Mouse (Mus musculus) limb, embryonic 13.5 days (tissue): ENCODE data around the gene Frmd4a. TPM values are rescaled to one million over a fixed set of nuclear protein-coding genes. Genes with fewer than 3 reads are reported as not detected.

Experiments
- ATAC-seq: fragments of 200-750 bp; cut with Nextera tagmentation; 2 replicates; pipeline ENCODE4 v1.8.0; 2017; ENCODE audit warnings: low read depth, moderate number of reproducible peaks, moderate TSS enrichment; ENCODE audit not compliant: low FRiP score
- H3K27ac ChIP-seq: fragments of 300-500 bp; sonication (generic); 2 replicates; pipeline ENCODE4 v1.5.1; 2015; ENCODE audit warnings: inconsistent platforms, mild to moderate bottlenecking, moderate library complexity
- H3K27me3 ChIP-seq: fragments of 300-500 bp; sonication (generic); 2 replicates; pipeline ENCODE4 v1.6.1; 2015; ENCODE audit warnings: mild to moderate bottlenecking, inconsistent platforms
- H3K36me3 ChIP-seq: fragments of 300-500 bp; sonication (generic); 2 replicates; pipeline ENCODE4 v1.6.1; 2015; ENCODE audit warnings: inconsistent platforms, mild to moderate bottlenecking, moderate library complexity
- H3K4me1 ChIP-seq: fragments of 300-500 bp; sonication (generic); 2 replicates; pipeline ENCODE4 v1.6.1; 2015; ENCODE audit warnings: inconsistent platforms
- H3K4me2 ChIP-seq: fragments of 300-500 bp; sonication (generic); replicated peaks from 2 replicates; pipeline ENCODE4 v1.6.1; 2015; ENCODE audit warnings: inconsistent platforms, mild to moderate bottlenecking, moderate library complexity
- H3K4me3 ChIP-seq: fragments of 300-500 bp; sonication (generic); 2 replicates; pipeline ENCODE4 v1.5.1; 2015; ENCODE audit warnings: moderate library complexity, mild to moderate bottlenecking, inconsistent platforms
- H3K9ac ChIP-seq: fragments of 300-500 bp; sonication (generic); 2 replicates; pipeline ENCODE4 v1.6.1; 2015; ENCODE audit warnings: mild to moderate bottlenecking, inconsistent platforms
- H3K9me3 ChIP-seq: fragments of 300-500 bp; sonication (generic); 2 replicates; pipeline ENCODE4 v1.6.1; 2016; ENCODE audit warnings: inconsistent platforms
- WGBS: fragments of 180-500 bp; shearing (Covaris S2); methylation state at CpG from one replicate; pipeline ENCODE4 v1.1.7; 2015; 5-methylcytosine and 5-hydroxymethylcytosine counted together
- polyA plus RNA-seq: library from polyadenylated mRNA; unstranded; fragments of >200 nt; fragmentation: Nextera tagmentation; extraction: Ambion mirVana; gene quantifications from 2 replicates; pipeline ENCODE4 v1.2.1, GENCODE M21; 2015

Frmd4a gene
- polyA plus RNA-seq, 1 experiment from 2014 or later, result 68.1 TPM

GRCm38 (mm10) chr2:4492485-4493481 lies 475.3 kb downstream of the Frmd4a start:
- peaks cover 44% of the 10 kb centered on the region for H3K36me3 ChIP-seq
- H3K9ac ChIP-seq, result no peak overlapping the region
- no peak overlapping the region for H3K4me3 ChIP-seq
- H3K27ac ChIP-seq, result peak overlapping the region; percentile 72
- H3K4me1 ChIP-seq, result peaks cover 42% of the 10 kb centered on the region
- no peaks in the 10 kb centered on the region for H3K27me3 ChIP-seq
- no peaks in the 10 kb centered on the region for H3K9me3 ChIP-seq
- WGBS, result 36% methylated on average over 20 of the region's 20 CpGs
- ATAC-seq, result peak; percentile 60
- H3K4me2 ChIP-seq, result no peak overlapping the region; the same call in 1 of the 2 replicates

GRCm38 (mm10) chr2:4494478-4494877 lies 477.0 kb downstream of the Frmd4a start:
- ATAC-seq, result no peak
- no peak overlapping the region for H3K27ac ChIP-seq
- H3K9ac ChIP-seq, result no peak overlapping the region
- WGBS, result 76% methylated on average over 2 of the region's 2 CpGs
- H3K4me2 ChIP-seq, result no peak overlapping the region
- no peaks in the 10 kb centered on the region for H3K27me3 ChIP-seq
- no peak overlapping the region for H3K4me3 ChIP-seq
- H3K9me3 ChIP-seq, result no peaks in the 10 kb centered on the region
- H3K36me3 ChIP-seq, result peaks cover 47% of the 10 kb centered on the region
- peaks cover 39% of the 10 kb centered on the region for H3K4me1 ChIP-seq

DNA sequence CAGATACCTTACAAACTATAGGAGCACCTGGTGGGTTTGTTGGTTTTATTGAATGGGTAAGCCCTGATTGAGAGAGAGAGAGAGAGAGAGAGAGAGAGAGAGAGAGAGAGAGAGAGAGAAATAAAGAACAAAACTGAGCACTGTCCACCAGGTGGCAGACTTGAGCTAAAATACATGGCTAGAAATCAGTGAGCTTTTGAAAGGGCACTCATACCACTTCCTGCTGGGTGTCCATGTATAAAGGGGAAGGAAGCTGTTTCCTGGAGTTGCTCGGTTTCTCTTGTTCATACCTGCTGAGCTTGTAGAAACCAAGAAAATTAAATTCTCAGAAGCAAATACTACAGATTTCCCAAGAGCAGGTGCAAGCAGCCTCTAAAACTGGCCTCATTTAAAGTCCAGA lies 481.7 kb downstream of the Frmd4a start:
- ATAC-seq, result no peak
- peaks cover 64% of the 10 kb centered on the region for H3K36me3 ChIP-seq

DNA sequence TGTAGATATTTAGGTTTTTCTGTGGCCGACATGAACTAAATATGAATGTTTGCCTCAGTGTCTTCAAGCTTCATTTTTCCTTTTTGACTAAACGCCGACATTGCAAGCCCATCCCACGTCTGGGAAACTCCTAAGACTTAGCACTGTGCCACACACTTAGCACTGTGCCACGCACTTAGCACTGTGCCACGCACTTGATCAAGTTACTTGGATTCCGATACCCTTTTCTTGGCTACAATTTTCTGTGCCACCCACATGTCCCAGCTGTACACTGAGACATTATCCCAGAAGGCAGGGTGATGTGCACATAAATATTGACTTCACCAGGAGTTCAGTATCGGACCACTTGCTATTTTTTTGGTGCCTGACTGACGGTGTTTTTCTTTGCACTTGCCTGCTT lies 482.4 kb downstream of the Frmd4a start:
- no peaks in the 10 kb centered on the region for H3K4me1 ChIP-seq
- H3K4me2 ChIP-seq, result no peak overlapping the region
- H3K4me3 ChIP-seq, result no peak overlapping the region
- no peak overlapping the region for H3K9ac ChIP-seq
- peaks cover 65% of the 10 kb centered on the region for H3K36me3 ChIP-seq
- 94% methylated on average over 9 of the region's 9 CpGs for WGBS
- no peak for ATAC-seq
- no peak overlapping the region for H3K27ac ChIP-seq
- no peaks in the 10 kb centered on the region for H3K9me3 ChIP-seq
- no peaks in the 10 kb centered on the region for H3K27me3 ChIP-seq

More for the DNA sequence above, 481.7 kb downstream of the Frmd4a start:
- H3K27me3 ChIP-seq, result no peaks in the 10 kb centered on the region
- no peaks in the 10 kb centered on the region for H3K9me3 ChIP-seq
- H3K4me3 ChIP-seq, result no peak overlapping the region
- WGBS, result 6% methylated on average over 1 of the region's 1 CpGs
- H3K4me2 ChIP-seq, result no peak overlapping the region
- no peak overlapping the region for H3K9ac ChIP-seq
- no peaks in the 10 kb centered on the region for H3K4me1 ChIP-seq
- H3K27ac ChIP-seq, result no peak overlapping the region

DNA sequence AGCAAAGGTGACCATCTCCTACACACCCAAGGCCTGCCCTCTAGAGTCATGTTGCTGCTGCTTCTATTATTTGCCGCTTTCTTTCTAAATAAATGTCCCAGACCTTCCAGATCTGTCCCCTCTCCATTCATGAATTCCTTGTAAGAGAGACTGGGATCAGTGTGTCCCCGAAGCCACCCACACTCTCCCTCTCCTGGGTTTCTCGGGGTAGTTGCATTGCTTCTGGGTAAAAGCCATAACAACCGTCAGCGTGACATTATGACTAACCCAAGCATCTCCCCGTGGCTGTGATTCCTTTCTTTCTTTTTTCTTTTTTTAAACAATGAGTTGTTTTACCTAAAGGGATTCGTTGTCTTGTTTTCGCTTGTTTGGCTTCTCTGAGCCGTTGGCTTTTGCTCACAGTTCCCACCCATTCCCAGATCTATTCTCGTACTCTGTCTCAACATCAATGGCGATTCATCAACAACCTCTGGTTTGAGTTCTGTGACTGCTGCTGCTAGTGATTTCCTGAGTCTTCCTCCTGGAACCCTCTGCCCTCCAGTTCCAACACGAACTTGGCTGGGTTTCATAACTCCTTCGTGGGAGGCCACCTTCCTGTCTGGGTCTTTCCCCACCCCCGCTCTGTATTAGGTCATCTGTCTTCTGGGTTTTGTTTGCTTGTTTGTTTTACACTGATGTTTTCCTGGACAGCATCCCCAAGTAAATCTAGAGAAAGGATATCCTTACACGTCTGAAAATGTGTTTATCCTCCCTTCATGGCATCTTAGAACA lies 483.9 kb downstream of the Frmd4a start:
- H3K9me3 ChIP-seq, result no peaks in the 10 kb centered on the region
- WGBS, result 77% methylated on average over 15 of the region's 15 CpGs
- ATAC-seq, result no peak
- no peaks in the 10 kb centered on the region for H3K4me1 ChIP-seq
- no peak overlapping the region for H3K27ac ChIP-seq
- H3K27me3 ChIP-seq, result no peaks in the 10 kb centered on the region
- no peak overlapping the region for H3K9ac ChIP-seq
- H3K4me3 ChIP-seq, result no peak overlapping the region
- H3K4me2 ChIP-seq, result no peak overlapping the region
- peaks cover 59% of the 10 kb centered on the region for H3K36me3 ChIP-seq

GRCm38 (mm10) chr2:4504413-4504812 lies 486.9 kb downstream of the Frmd4a start:
- Histone ChIP-seq H3K36me3 (peaks cover 59% of the 10 kb centered on the region), H3K4me3 (no peak overlapping the region), H3K27me3 (no peaks in the 10 kb centered on the region), H3K4me2 (no peak overlapping the region), H3K9ac (no peak overlapping the region), H3K27ac (no peak overlapping the region), H3K4me1 (peaks cover 15% of the 10 kb centered on the region), H3K9me3 (no peaks in the 10 kb centered on the region)
- ATAC-seq, result no peak
- 91% methylated on average over 10 of the region's 10 CpGs for WGBS

DNA sequence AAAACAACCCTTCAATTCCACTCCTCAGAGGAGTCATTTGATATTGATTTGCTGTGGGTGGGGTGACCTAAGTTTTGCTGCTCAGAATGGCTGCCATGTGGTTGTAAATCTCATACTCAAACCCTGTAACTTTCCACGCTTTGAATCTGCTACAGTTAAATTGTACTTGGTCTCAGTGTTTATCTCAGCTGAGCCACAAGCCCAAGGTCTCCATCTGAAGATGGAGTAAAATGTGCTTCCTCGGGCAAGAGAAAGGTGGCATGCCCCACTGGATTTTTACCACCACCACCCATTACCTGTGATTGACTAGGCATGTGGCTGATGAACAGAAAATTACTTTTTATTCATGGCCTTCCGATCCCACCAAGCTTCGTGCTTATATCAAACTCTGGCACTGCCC lies 488.2 kb downstream of the Frmd4a start:
- Histone ChIP-seq H3K27ac (no peak overlapping the region), H3K9ac (no peak overlapping the region), H3K4me2 (no peak overlapping the region), H3K4me3 (no peak overlapping the region), H3K9me3 (no peaks in the 10 kb centered on the region), H3K36me3 (peaks cover 47% of the 10 kb centered on the region), H3K4me1 (peaks cover 27% of the 10 kb centered on the region), H3K27me3 (no peaks in the 10 kb centered on the region)
- WGBS, result 84% methylated on average over 4 of the region's 4 CpGs
- no peak for ATAC-seq

DNA sequence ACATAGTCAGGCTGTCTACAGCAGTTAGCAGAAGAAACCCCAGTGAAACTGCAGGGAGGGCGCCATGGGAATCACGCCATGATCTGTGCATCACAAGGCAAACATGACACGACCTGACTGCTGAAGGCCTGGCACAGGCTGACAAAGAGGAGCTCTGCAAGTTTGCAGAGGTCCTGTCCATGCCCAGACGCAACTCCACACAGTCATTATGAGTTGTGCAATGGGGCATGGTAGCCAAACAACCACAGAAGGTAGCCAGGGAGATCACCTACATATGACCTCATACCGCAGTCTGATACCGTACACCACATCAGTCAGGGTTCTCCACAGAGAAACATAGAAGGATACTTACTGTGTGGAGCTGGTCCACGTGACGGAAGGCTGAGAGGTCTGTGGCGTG lies 489.1 kb downstream of the Frmd4a start:
- Histone ChIP-seq H3K4me1 (peaks cover 29% of the 10 kb centered on the region), H3K9me3 (no peaks in the 10 kb centered on the region), H3K27me3 (no peaks in the 10 kb centered on the region), H3K4me2 (no peak overlapping the region), H3K4me3 (no peak overlapping the region), H3K27ac (no peak overlapping the region), H3K36me3 (peaks cover 39% of the 10 kb centered on the region), H3K9ac (no peak overlapping the region)
- WGBS, result 91% methylated on average over 9 of the region's 9 CpGs
- ATAC-seq, result no peak

GRCm38 (mm10) chr2:4507887-4508615 lies 490.5 kb downstream of the Frmd4a start:
- peaks cover 38% of the 10 kb centered on the region for H3K36me3 ChIP-seq
- no peak overlapping the region for H3K9ac ChIP-seq
- 86% methylated on average over 13 of the region's 13 CpGs for WGBS
- ATAC-seq, result no peak
- H3K27ac ChIP-seq, result no peak overlapping the region
- H3K27me3 ChIP-seq, result no peaks in the 10 kb centered on the region
- no peak overlapping the region for H3K4me2 ChIP-seq
- no peaks in the 10 kb centered on the region for H3K9me3 ChIP-seq
- no peak overlapping the region for H3K4me3 ChIP-seq
- peaks cover 36% of the 10 kb centered on the region for H3K4me1 ChIP-seq

DNA sequence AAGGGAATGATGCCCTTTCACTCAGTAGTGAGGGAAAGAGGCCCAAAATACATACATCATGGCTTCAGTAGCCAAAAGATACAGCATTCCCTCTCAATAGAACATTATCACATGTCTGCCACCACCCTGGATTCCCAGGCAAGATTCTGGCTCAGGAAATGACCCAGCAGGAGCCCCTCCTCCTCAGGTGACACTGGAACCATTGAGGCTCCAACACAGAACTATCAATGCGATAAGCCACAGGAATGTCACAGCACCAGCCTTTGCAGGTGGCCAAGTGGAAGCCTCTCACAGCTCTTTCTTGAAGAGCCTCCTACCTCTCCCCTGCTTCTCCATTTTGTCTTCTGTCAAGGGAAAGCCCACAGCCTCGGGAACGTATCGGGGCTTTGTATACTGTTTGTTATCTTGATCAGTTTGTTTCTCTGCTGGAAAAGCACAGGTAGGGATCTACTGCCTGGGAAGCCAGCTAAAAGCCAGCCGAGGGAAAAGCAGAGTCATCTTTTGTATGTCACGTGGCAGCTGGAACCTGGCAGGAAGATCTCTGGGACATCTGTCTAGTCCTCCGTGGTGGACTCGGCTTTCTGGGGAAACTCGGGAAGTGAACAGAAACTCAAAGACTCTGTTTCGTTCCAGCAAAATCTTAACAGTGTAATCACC lies 491.6 kb downstream of the Frmd4a start:
- ATAC-seq, result no peak
- H3K27me3 ChIP-seq, result no peaks in the 10 kb centered on the region
- WGBS, result 77% methylated on average over 10 of the region's 10 CpGs
- H3K9ac ChIP-seq, result no peak overlapping the region
- H3K27ac ChIP-seq, result no peak overlapping the region
- peaks cover 42% of the 10 kb centered on the region for H3K36me3 ChIP-seq
- H3K9me3 ChIP-seq, result no peaks in the 10 kb centered on the region
- H3K4me1 ChIP-seq, result peaks cover 36% of the 10 kb centered on the region
- no peak overlapping the region for H3K4me3 ChIP-seq
- H3K4me2 ChIP-seq, result no peak overlapping the region

GRCm38 (mm10) chr2:4509739-4510138 lies 492.2 kb downstream of the Frmd4a start:
- peaks cover 36% of the 10 kb centered on the region for H3K4me1 ChIP-seq
- 64% methylated on average over 5 of the region's 5 CpGs for WGBS
- H3K4me3 ChIP-seq, result no peak overlapping the region
- no peak overlapping the region for H3K27ac ChIP-seq
- peak; percentile 38; the same call in 1 of the 2 replicates for ATAC-seq
- H3K9me3 ChIP-seq, result no peaks in the 10 kb centered on the region
- peaks cover 44% of the 10 kb centered on the region for H3K36me3 ChIP-seq
- H3K4me2 ChIP-seq, result no peak overlapping the region
- no peaks in the 10 kb centered on the region for H3K27me3 ChIP-seq
- H3K9ac ChIP-seq, result no peak overlapping the region
